Mouse (Mus musculus): ENCODE measurements at regions not wholly inside any gene's neighbourhood (a gene's known extent, or its start where the extent isn't known, plus 50 kb on each side); places are given as distances from the start of the nearest gene placed in this dataset.

GRCm38 (mm10) chr13:101955806-101956418 is 187.9 kb upstream of the Pik3r1 start:
- no peak overlapping the region for H3K27ac ChIP-seq
- no peak overlapping the region for H3K4me3 ChIP-seq
- no peak overlapping the region for H3K4me2 ChIP-seq
- H3K27me3 ChIP-seq = no peaks in the 10 kb centered on the region
- no peak overlapping the region for H3K9ac ChIP-seq
- no peaks in the 10 kb centered on the region for H3K9me3 ChIP-seq
- H3K4me1 ChIP-seq = peaks cover 8% of the 10 kb centered on the region
- no peaks in the 10 kb centered on the region for H3K36me3 ChIP-seq
- ATAC-seq (ENCODE audit: insufficient number of reproducible peaks, insufficient read depth, low FRiP score, low TSS enrichment, low read depth) = no peak
- 66% methylated on average over 7 of the region's 7 CpGs for WGBS

GRCm38 (mm10) chr13:101957782-101958181 is 189.8 kb upstream of the Pik3r1 start:
- no peak for ATAC-seq (ENCODE audit: insufficient number of reproducible peaks, insufficient read depth, low FRiP score, low TSS enrichment, low read depth)
- no peaks in the 10 kb centered on the region for H3K9me3 ChIP-seq
- 69% methylated on average over 4 of the region's 4 CpGs for WGBS
- H3K9ac ChIP-seq = no peak overlapping the region
- H3K4me1 ChIP-seq = peaks cover 8% of the 10 kb centered on the region
- no peak overlapping the region for H3K27ac ChIP-seq
- H3K27me3 ChIP-seq = no peaks in the 10 kb centered on the region
- no peaks in the 10 kb centered on the region for H3K36me3 ChIP-seq
- H3K4me3 ChIP-seq = no peak overlapping the region
- no peak overlapping the region for H3K4me2 ChIP-seq

- no peak for ATAC-seq (ENCODE audit: insufficient number of reproducible peaks, insufficient read depth, low FRiP score, low TSS enrichment, low read depth)
- 68% methylated on average over 7 of the region's 7 CpGs for WGBS
- H3K27ac ChIP-seq = no peak overlapping the region
Measured at GRCm38 (mm10) chr13:101965537-101965936, 197.5 kb upstream of the Pik3r1 start.

GRCm38 (mm10) chr13:101966799-101967397 is 198.9 kb upstream of the Pik3r1 start:
- H3K4me3 ChIP-seq = no peak overlapping the region
- no peaks in the 10 kb centered on the region for H3K27me3 ChIP-seq
- H3K4me2 ChIP-seq = no peak overlapping the region
- no peak for ATAC-seq (ENCODE audit: insufficient number of reproducible peaks, insufficient read depth, low FRiP score, low TSS enrichment, low read depth)
- whole genome bisulfite sequencing = 86% methylated on average over 8 of the region's 8 CpGs
- H3K9me3 ChIP-seq = no peaks in the 10 kb centered on the region
- H3K27ac ChIP-seq = no peak overlapping the region
- H3K36me3 ChIP-seq = no peaks in the 10 kb centered on the region
- H3K9ac ChIP-seq = no peak overlapping the region
- H3K4me1 ChIP-seq = no peaks in the 10 kb centered on the region

More at GRCm38 (mm10) chr13:101965537-101965936, 197.5 kb upstream of the Pik3r1 start:
- no peaks in the 10 kb centered on the region for H3K27me3 ChIP-seq
- H3K4me1 ChIP-seq = no peaks in the 10 kb centered on the region
- no peak overlapping the region for H3K4me2 ChIP-seq
- no peak overlapping the region for H3K9ac ChIP-seq
- no peak overlapping the region for H3K4me3 ChIP-seq
- H3K9me3 ChIP-seq = no peaks in the 10 kb centered on the region
- no peaks in the 10 kb centered on the region for H3K36me3 ChIP-seq

DNA sequence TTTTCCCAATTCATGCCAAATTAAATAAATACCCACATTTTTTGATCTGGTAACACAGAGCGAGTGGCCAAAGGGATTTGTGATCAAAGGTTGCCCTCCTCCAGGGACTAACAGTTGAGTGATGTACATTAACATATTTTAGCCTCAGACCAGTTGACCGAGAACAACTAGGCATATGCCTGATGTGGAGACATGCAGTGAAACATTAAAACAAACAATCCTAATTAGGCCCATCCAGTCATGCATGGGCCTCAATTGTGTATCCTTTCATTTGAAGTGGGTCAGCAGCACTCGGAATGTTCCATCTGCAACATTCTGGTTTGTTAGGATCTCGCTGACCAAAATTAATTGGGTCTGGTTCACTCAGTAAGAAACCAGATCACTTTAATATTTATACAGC is 199.4 kb upstream of the Pik3r1 start:
- ATAC-seq (ENCODE audit: insufficient number of reproducible peaks, insufficient read depth, low FRiP score, low TSS enrichment, low read depth) = no peak
- Histone ChIP-seq H3K9ac (no peak overlapping the region), H3K9me3 (no peaks in the 10 kb centered on the region), H3K27me3 (no peaks in the 10 kb centered on the region), H3K4me1 (no peaks in the 10 kb centered on the region), H3K4me3 (no peak overlapping the region), H3K27ac (no peak overlapping the region), H3K4me2 (no peak overlapping the region), H3K36me3 (no peaks in the 10 kb centered on the region)
- 61% methylated on average over 4 of the region's 4 CpGs for WGBS

DNA sequence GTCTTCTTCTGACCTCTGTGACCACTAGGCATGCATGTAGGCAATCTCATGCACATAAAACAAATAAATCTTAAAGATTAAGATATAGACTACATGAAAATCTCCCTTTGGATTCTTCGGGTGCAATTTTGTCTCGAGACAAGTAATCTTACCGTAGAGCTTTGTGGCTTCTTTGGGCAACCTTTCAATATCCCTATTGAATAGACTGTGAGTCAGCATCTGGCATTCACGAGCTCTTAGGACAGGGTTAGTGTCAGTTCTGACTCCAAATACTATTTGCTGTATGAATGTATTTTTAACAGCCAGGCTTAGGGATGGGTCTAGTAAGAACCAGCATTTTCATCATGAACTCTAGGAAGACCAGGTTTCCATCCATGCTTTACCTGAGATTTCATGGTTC is 208.7 kb upstream of the Pik3r1 start:
- Histone ChIP-seq H3K27me3 (no peaks in the 10 kb centered on the region), H3K4me2 (no peak overlapping the region), H3K4me1 (0 out of 2 replicates have a peak, but pooled peaks cover 2% of the 10 kb centered on the region), H3K9me3 (no peaks in the 10 kb centered on the region), H3K4me3 (no peak overlapping the region), H3K9ac (no peak overlapping the region), H3K27ac (no peak overlapping the region), H3K36me3 (no peaks in the 10 kb centered on the region)
- ATAC-seq (ENCODE audit: insufficient number of reproducible peaks, insufficient read depth, low FRiP score, low TSS enrichment, low read depth) = no peak
- WGBS = 88% methylated on average over 4 of the region's 4 CpGs

DNA sequence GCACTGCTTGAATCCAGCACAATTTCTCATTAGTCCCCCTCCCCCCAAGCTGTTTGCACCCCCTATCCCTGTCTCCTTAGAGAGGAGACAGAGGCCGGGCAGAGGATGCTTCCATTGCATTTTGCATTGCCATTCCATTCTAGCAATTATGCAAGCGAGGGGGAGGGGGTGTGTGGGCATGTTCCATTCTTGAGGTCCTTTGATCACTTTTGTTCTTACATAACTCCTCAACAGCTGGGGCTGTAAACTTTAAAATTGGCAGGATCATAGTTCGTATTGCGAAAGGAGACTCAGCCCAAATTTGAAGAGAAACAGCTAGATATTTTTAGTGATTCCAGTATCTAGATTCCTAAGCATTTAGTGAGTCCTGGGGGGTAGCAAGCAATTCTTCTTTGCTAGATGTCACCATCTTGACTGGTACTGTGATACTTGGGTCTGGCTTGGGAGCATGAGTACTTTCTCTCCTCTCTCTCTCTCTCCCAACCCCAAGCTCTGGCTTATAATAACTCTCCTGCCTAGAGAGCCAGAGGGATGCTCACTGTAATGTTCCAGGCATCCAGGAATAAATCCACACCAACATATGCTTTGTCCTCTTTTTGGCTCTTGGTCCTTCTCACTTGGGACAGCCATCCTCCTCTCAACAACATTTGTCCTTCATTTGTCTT is 212.3 kb upstream of the Pik3r1 start:
- ATAC-seq (ENCODE audit: insufficient number of reproducible peaks, insufficient read depth, low FRiP score, low TSS enrichment, low read depth) = no peak
- 50% methylated on average over 4 of the region's 4 CpGs for WGBS
- Histone ChIP-seq H3K9ac (no peak overlapping the region), H3K9me3 (no peaks in the 10 kb centered on the region), H3K36me3 (no peaks in the 10 kb centered on the region), H3K27me3 (no peaks in the 10 kb centered on the region), H3K4me1 (no peaks in the 10 kb centered on the region), H3K4me2 (no peak overlapping the region), H3K27ac (no peak overlapping the region), H3K4me3 (no peak overlapping the region)

- Histone ChIP-seq H3K27ac (no peak overlapping the region), H3K4me3 (no peak overlapping the region), H3K9me3 (no peaks in the 10 kb centered on the region), H3K27me3 (no peaks in the 10 kb centered on the region), H3K4me2 (no peak overlapping the region), H3K9ac (no peak overlapping the region), H3K36me3 (no peaks in the 10 kb centered on the region), H3K4me1 (no peaks in the 10 kb centered on the region)
- ATAC-seq (ENCODE audit: insufficient number of reproducible peaks, insufficient read depth, low FRiP score, low TSS enrichment, low read depth) = no peak
- WGBS = 66% methylated on average over 9 of the region's 9 CpGs
Measured at GRCm38 (mm10) chr13:101988637-101989413, 220.8 kb upstream of the Pik3r1 start.

- no peak for ATAC-seq (ENCODE audit: insufficient number of reproducible peaks, insufficient read depth, low FRiP score, low TSS enrichment, low read depth)
- no peaks in the 10 kb centered on the region for H3K4me1 ChIP-seq
- H3K9ac ChIP-seq = no peak overlapping the region
- H3K4me3 ChIP-seq = no peak overlapping the region
- WGBS = 94% methylated on average over 1 of the region's 1 CpGs
- H3K27me3 ChIP-seq = no peaks in the 10 kb centered on the region
- H3K4me2 ChIP-seq = no peak overlapping the region
- no peak overlapping the region for H3K27ac ChIP-seq
- no peaks in the 10 kb centered on the region for H3K36me3 ChIP-seq
- H3K9me3 ChIP-seq = no peaks in the 10 kb centered on the region
Measured at GRCm38 (mm10) chr13:101991729-101992128, 223.7 kb upstream of the Pik3r1 start.

DNA sequence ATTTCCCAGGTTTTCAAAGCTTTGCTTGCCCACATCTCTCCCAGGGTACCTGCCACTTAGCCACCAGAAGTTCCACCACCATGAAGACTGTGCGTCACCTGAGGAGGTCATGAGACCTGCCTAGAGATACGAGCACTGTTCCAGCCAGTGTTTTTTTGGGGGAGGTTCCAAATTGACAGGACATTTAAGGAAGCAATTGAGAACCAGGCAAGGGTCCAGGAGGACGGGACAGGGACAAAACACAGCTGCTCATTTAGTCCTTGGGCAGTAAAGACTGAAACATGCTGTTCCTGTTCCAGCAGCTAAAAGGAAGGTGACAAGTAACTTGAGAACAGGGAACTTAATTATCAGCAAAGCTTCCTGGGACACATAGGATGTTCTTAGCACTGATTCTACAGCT is 226.8 kb upstream of the Pik3r1 start:
- Histone ChIP-seq H3K9me3 (no peaks in the 10 kb centered on the region), H3K4me3 (no peak overlapping the region), H3K27me3 (no peaks in the 10 kb centered on the region), H3K36me3 (no peaks in the 10 kb centered on the region), H3K9ac (no peak overlapping the region), H3K4me2 (no peak overlapping the region), H3K27ac (no peak overlapping the region), H3K4me1 (no peaks in the 10 kb centered on the region)
- 59% methylated on average over 3 of the region's 3 CpGs for WGBS
- ATAC-seq (ENCODE audit: insufficient number of reproducible peaks, insufficient read depth, low FRiP score, low TSS enrichment, low read depth) = no peak

DNA sequence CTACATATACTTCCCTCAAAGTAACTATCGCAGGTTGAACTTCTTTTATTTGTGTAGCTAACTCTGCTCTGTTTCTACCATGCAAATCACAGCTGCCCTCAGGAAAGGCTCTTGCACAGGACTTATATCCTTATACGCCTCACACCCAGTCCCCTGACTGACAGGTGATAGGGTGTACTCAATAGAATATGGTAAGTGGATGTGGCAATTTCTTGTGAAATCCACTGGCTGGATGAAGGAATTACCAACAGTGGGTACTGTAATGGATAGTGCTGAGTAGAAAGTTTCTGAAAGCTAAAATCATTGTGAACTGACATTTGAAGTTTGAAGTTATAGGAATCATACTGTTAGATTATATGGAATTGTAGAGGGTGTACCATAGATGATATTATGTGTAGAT is 227.5 kb upstream of the Pik3r1 start:
- Histone ChIP-seq H3K4me2 (no peak overlapping the region), H3K4me1 (no peaks in the 10 kb centered on the region), H3K9me3 (no peaks in the 10 kb centered on the region), H3K27ac (no peak overlapping the region), H3K9ac (no peak overlapping the region), H3K36me3 (no peaks in the 10 kb centered on the region), H3K4me3 (no peak overlapping the region), H3K27me3 (no peaks in the 10 kb centered on the region)
- no peak for ATAC-seq (ENCODE audit: insufficient number of reproducible peaks, insufficient read depth, low FRiP score, low TSS enrichment, low read depth)
- whole genome bisulfite sequencing = 85% methylated on average over 2 of the region's 2 CpGs
